Mouse (Mus musculus): ENCODE results near the gene Rnf8. TPM values are rescaled to one million over a fixed set of nuclear protein-coding genes. Genes with fewer than 3 reads are reported as not detected.

Gene Rnf8
- polyA plus RNA-seq, 1 experiment from 2014 or later = 87.2 TPM

DNA sequence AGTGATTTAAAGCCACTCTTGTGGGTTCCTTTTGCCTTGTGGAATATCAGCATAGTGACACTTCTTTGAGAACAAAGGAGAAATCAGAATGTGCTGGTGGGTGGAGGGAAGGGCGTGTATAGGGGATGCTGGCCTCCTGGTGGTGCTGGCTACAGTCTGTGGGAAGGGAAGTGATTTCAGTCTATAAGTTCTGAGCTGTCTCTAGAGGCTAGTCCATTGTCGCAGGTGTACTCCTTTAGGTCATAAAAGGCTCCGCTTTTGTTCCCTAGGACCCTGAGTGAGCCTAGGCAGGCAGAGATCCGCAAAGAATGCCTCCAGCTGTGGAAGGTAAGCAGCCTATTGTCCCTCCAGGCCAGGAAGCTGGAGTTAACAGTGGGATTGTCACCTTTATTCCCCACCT is 79.9 kb downstream of the Rnf8 start:
- 80% methylated on average over 4 of the region's 4 CpGs for WGBS
- H3K27me3 ChIP-seq (ENCODE audit: control insufficient read depth, insufficient read depth, low read length) = no peaks in the 10 kb centered on the region
- ATAC-seq (ENCODE audit: low FRiP score, low TSS enrichment) = no peak
- H3K4me2 ChIP-seq (replicated peaks; ENCODE audit: low read depth, low read length) = no peak overlapping the region
- H3K9me3 ChIP-seq (ENCODE audit: control insufficient read depth, low read length) = no peaks in the 10 kb centered on the region
- H3K4me1 ChIP-seq (ENCODE audit: control insufficient read depth, insufficient read depth, low read length) = no peaks in the 10 kb centered on the region
- H3K36me3 ChIP-seq (ENCODE audit: control insufficient read depth, insufficient read depth, low read length) = peaks cover 76% of the 10 kb centered on the region
- H3K9ac ChIP-seq (ENCODE audit: low read depth, low read length) = no peak overlapping the region
- no peak overlapping the region for H3K4me3 ChIP-seq (ENCODE audit: low read length)
- H3K27ac ChIP-seq (ENCODE audit: low read depth, low read length) = no peak overlapping the region

Small RNAs within 50 kb of the gene (microRNA-seq; reads per million reads assigned to microRNA genes)
- gene Mir7667 = not detected

Other genes starting within 250 kb of the Rnf8 start
- gene Pim1, start 124.0 kb upstream of the Rnf8 start, polyA plus RNA-seq (2014; fragmentation: Nextera tagmentation; extraction: Ambion mirVana) = 12.6 and 15.6 TPM in 2 replicates
- not detected in 2 replicates for gene Gm17657, start 65.2 kb upstream of the Rnf8 start, polyA plus RNA-seq (2014; fragmentation: Nextera tagmentation; extraction: Ambion mirVana)
- gene Tbc1d22b, start 65.0 kb upstream of the Rnf8 start, polyA plus RNA-seq (2014; fragmentation: Nextera tagmentation; extraction: Ambion mirVana) = 11.5 and 18.5 TPM in 2 replicates
- 0.42 and 0.76 TPM in 2 replicates for gene Tmem217, start 62.4 kb upstream of the Rnf8 start, polyA plus RNA-seq (2014; fragmentation: Nextera tagmentation; extraction: Ambion mirVana)
- gene Gm28043, start 86 bp downstream of the Rnf8 start, polyA plus RNA-seq (2014; fragmentation: Nextera tagmentation; extraction: Ambion mirVana) = 2.2 and 2.3 TPM in 2 replicates
- 102 and 111 TPM in 2 replicates for gene Cmtr1, start 45.8 kb downstream of the Rnf8 start, polyA plus RNA-seq (2014; fragmentation: Nextera tagmentation; extraction: Ambion mirVana)
- gene Ccdc167, start 102.3 kb downstream of the Rnf8 start, polyA plus RNA-seq (2014; fragmentation: Nextera tagmentation; extraction: Ambion mirVana) = 14.8 and 17.5 TPM in 2 replicates